Mouse (Mus musculus) embryonic fibroblast, embryonic 13.5 days (primary cell): ENCODE measurements around the gene Tmem107. TPM values are rescaled to one million over a fixed set of nuclear protein-coding genes. Genes with fewer than 3 reads are reported as not detected.

ENCODE experiments used
- H3K27ac ChIP-seq: 2 replicates; pipeline ENCODE4 v1.5.1; 2012; ENCODE audit warnings: low read length, control low read depth, inconsistent platforms; ENCODE audit not compliant: insufficient read depth
- H3K4me1 ChIP-seq: 2 replicates; pipeline ENCODE4 v1.6.1; 2011; ENCODE audit warnings: low read length; ENCODE audit not compliant: control insufficient read depth, insufficient read depth
- H3K4me3 ChIP-seq: 2 replicates; pipeline ENCODE4 v1.5.1; 2011; ENCODE audit warnings: mild to moderate bottlenecking, control low read depth, low read length; ENCODE audit not compliant: insufficient read depth
- CTCF ChIP-seq: IDR thresholded peaks from 2 replicates; pipeline ENCODE4 v1.5.1; 2011; ENCODE audit warnings: mild to moderate bottlenecking, control low read depth, low read length, moderate library complexity, borderline replicate concordance; ENCODE audit not compliant: insufficient read depth
- POLR2A ChIP-seq: IDR thresholded peaks from 2 replicates; pipeline ENCODE4 v1.6.1; 2011; ENCODE audit warnings: low read depth, mild to moderate bottlenecking, control low read depth, low read length, moderate library complexity
- polyA plus RNA-seq: library from polyadenylated mRNA; stranded (reverse); fragments of >200 nt; gene quantifications from 2 replicates; pipeline ENCODE4 v1.2.4, GENCODE M21; 2011; ENCODE audit warnings: low read depth; ENCODE audit not compliant: missing spikeins, insufficient read length

The Tmem107 gene
- polyA plus RNA-seq, 1 experiment, result 17.6 TPM

DNA sequence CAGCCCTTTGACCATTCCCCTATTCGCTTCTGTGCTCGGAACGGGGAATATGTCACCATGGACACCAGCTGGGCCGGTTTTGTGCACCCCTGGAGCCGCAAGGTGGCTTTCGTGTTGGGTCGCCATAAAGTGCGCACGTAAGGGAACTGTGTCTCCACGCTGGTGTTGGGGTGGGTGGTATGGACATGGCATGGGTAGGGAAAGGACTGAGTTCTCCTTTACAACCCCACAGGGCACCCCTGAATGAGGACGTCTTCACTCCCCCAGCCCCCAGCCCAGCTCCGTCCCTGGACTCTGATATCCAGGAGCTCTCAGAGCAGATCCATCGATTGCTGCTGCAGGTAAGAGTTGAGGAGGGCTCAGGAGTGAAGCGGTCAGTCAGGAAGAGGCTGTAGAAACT is 32.5 kb downstream of the Tmem107 start:
- no peak for TF ChIP-seq CTCF
- TF ChIP-seq POLR2A, result no peak
- no peak overlapping the region for H3K4me3 ChIP-seq
- H3K27ac ChIP-seq, result no peak overlapping the region
- peaks cover 8% of the 10 kb centered on the region for H3K4me1 ChIP-seq

DNA sequence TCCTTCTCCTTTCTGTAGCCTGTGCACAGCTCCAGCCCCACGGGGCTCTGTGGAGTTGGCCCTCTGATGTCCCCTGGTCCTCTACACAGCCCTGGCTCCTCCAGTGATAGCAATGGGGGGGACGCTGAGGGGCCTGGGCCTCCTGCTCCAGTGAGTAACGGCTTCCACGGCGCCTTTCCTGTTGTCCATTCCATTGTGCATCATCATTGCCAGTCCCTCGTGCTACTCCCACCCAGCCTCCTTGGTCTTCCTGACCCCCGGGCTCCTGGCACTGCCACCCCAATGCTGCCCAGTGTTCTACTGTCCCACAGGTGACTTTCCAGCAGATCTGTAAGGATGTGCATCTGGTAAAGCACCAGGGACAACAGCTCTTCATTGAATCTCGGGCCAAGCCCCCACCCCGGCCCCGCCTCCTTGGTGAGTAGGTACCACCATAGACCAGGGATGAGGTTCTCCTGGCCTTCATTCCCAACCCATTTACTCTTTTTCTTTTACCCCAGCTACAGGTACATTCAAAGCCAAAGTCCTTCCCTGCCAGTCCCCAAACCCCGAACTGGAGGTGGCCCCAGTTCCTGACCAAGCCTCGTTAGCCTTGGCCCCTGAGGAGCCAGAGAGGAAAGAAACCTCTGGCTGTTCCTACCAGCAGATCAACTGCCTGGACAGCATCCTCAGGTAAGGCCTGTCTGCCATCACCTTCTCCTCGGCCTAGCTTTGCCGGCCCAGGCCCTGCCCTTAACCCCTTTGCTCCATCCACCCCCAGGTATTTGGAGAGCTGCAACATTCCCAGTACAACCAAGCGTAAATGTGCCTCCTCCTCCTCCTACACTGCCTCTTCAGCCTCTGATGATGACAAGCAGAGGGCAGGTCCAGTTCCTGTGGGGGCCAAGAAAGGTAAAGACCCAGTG is 33.2 kb downstream of the Tmem107 start:
- no peak for TF ChIP-seq POLR2A
- no peak for TF ChIP-seq CTCF
- H3K4me1 ChIP-seq, result peaks cover 4% of the 10 kb centered on the region
- H3K27ac ChIP-seq, result no peak overlapping the region
- no peak overlapping the region for H3K4me3 ChIP-seq

DNA sequence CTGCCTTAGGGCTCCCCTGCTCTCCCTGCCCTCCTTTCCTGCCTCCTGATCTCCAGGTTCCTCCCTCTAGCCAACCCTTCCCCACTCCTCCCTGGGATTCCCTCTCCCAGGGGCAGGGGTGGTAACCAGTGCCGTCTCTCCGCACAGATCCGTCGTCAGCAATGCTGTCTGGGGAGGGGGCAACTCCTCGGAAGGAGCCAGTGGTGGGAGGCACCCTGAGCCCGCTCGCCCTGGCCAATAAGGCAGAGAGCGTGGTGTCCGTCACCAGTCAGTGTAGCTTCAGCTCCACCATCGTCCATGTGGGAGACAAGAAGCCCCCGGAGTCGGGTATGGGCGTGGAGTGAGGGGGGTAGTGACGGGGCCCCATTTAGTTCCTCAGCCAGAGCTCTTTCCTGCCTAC is 33.9 kb downstream of the Tmem107 start:
- H3K4me1 ChIP-seq, result peaks cover 4% of the 10 kb centered on the region
- no peak for TF ChIP-seq CTCF
- TF ChIP-seq POLR2A, result no peak
- no peak overlapping the region for H3K4me3 ChIP-seq
- no peak overlapping the region for H3K27ac ChIP-seq

DNA sequence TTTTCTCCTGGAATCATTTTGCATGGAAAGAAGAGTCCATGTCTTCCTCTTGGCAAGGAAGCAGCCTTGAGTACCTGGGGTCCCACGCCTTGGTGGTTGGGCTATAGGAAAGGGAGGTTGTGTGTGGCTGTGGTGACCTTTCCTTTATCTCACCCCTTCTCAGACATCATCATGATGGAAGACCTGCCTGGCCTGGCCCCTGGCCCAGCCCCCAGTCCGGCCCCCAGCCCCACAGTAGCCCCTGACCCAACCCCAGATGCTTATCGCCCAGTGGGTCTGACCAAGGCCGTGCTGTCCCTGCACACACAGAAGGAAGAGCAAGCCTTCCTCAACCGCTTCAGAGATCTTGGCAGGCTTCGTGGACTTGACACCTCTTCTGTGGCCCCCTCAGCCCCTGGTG is 34.6 kb downstream of the Tmem107 start:
- H3K4me1 ChIP-seq, result peaks cover 4% of the 10 kb centered on the region
- no peak for TF ChIP-seq POLR2A
- TF ChIP-seq CTCF, result no peak
- H3K4me3 ChIP-seq, result no peak overlapping the region
- H3K27ac ChIP-seq, result no peak overlapping the region

DNA sequence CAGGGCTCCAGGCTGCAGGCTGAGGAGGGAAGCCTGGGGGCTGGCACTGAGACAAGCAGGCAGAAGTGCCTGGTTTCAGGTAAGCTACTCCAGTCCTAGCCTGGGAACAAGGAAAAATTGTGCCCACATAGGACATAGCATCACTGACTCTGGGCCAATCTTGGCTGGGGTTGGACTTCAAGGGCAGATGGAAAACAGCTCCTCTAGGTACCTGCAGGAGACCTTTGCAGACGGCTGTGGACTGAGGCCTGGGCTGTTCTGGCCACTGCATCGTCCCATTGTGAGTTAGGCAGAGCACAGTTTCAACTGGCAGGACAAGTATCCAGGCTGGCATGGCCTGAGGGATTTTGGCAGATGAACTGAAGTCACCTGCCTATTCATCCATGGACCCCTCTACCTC is 35.2 kb downstream of the Tmem107 start:
- no peak overlapping the region for H3K27ac ChIP-seq
- TF ChIP-seq CTCF, result no peak
- TF ChIP-seq POLR2A, result no peak
- H3K4me1 ChIP-seq, result peaks cover 1% of the 10 kb centered on the region
- H3K4me3 ChIP-seq, result no peak overlapping the region

DNA sequence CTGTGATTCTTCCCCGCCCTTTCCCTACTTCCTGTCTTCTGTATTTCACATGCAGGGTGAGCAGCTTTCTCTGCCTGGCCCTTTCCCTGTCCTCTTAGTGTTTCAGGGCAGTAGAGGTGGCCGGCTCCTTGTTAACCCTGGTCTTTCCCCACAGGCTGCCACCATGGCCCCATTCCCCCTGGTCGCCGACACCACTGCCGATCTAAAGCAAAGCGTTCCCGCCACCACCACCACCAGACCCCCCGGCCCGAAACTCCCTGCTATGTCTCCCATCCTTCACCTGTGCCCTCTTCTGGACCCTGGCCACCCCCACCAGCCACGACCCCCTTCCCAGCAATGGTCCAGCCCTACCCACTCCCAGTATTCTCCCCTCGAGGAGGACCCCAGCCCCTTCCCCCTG is 35.7 kb downstream of the Tmem107 start:
- Histone ChIP-seq H3K27ac (no peak overlapping the region), H3K4me3 (no peak overlapping the region), H3K4me1 (peaks cover under 1% of the 10 kb centered on the region; the same call in 1 of the 2 replicates)
- TF ChIP-seq POLR2A, result no peak
- no peak for TF ChIP-seq CTCF

DNA sequence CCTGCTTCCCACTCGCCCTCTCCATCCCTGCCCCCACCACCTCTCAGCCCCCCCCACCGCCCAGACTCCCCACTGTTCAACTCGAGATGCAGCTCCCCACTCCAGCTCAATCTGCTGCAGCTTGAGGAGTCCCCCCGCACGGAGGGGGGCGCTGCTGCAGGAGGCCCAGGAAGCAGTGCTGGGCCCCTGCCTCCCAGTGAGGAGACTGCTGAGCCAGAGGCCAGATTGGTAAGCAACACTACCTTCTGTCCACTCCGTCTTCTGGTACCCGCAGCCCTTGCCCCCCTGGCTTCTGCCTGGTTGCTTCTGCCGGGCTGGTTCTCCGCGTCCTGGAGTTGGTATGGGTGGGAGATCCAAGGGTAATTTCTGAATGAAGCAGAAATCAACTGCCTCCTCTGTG is 36.2 kb downstream of the Tmem107 start:
- Histone ChIP-seq H3K4me1 (peaks cover 4% of the 10 kb centered on the region; the same call in 1 of the 2 replicates), H3K4me3 (no peak overlapping the region), H3K27ac (no peak overlapping the region)
- TF ChIP-seq CTCF (no peak), POLR2A (no peak)

DNA sequence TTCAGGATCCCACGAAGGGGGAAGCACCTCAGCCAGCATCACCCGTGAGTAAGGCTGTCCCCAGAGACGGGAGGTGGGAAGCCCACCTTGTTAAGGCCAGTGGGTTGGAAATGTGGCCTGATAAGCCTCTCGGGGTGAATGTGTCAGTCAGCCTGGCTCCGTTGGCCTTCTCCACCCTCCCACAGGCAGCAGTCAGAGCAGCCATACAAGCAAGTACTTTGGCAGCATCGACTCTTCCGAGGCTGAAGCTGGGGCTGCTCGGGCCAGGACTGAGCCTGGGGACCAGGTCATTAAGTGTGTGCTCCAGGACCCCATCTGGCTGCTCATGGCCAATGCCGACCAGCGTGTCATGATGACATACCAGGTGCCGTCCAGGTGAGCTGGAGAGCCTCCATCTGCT is 37.1 kb downstream of the Tmem107 start:
- Histone ChIP-seq H3K27ac (no peak overlapping the region), H3K4me3 (no peak overlapping the region), H3K4me1 (0 out of 2 replicates have a peak, but pooled peaks cover 4% of the 10 kb centered on the region)
- TF ChIP-seq CTCF (no peak), POLR2A (no peak)

DNA sequence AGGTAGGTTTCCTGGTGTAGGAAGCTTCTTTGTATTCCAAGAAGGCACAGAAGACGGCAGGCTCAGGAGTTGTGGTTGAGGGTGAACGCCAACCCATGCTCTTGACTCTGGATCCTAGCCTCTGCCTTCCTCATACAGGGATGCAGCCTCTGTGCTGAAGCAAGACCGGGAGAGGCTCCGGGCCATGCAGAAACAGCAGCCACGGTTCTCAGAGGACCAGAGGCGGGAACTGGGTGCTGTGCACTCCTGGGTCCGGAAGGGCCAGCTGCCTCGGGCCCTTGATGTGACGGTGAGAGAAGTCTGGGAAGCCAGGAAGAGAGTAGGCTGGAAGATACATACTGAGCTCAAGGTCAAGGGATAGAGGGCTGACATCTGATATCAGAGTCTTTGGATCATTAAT is 37.6 kb downstream of the Tmem107 start:
- Histone ChIP-seq H3K4me3 (no peak overlapping the region), H3K27ac (no peak overlapping the region), H3K4me1 (0 out of 2 replicates have a peak, but pooled peaks cover 4% of the 10 kb centered on the region)
- TF ChIP-seq POLR2A, result no peak
- no peak for TF ChIP-seq CTCF
